Mouse (Mus musculus): ENCODE results near the gene Egfl8. TPM values are rescaled to one million over a fixed set of nuclear protein-coding genes. Genes with fewer than 3 reads are reported as not detected.

The Egfl8 gene
- polyA plus RNA-seq, 1 experiment from 2014 or later, result 6.1 TPM

DNA sequence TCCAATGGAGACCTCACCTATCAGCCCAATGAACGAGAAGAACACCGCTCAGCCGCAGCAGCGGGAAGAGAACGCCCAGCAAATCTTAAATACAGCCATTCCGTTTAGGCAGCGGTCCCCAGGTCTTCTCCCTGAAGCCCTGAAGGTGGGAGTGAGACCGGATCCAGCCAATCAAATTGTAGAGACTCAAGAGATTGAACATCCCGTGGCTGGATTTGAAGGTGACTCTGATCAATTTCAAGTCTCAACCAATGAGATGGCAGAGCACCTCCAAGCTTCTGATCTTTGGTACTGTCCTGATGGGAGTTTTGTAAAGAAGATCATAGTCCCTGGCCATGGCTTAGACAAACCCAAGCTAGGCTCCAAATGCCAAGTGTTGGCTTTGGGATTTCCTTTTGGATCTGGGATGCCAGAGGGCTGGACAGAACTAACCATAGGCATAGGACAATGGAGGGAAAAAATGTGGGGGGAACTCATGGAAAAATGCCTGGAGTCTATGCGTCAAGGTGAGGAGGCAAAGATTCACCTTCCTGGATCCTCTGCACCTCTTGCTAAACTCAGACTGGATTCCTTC is 29.6 kb upstream of the Egfl8 start:
- no peaks in the 10 kb centered on the region for H3K9me3 ChIP-seq (replicated peaks; ENCODE audit: control insufficient read depth, low read length, poor library complexity, severe bottlenecking)
- H3K27me3 ChIP-seq (ENCODE audit: control insufficient read depth, insufficient read depth, low read depth, low read length), result no peaks in the 10 kb centered on the region
- H3K4me3 ChIP-seq (ENCODE audit: low read depth, low read length), result peak overlapping the region; percentile 62
- ATAC-seq, result no peak
- peak overlapping the region; percentile 70 for H3K4me2 ChIP-seq (ENCODE audit: low read length)
- whole genome bisulfite sequencing, result 50% methylated on average over 10 of the region's 10 CpGs
- H3K36me3 ChIP-seq (ENCODE audit: control insufficient read depth, insufficient read depth, low read length), result peaks cover 13% of the 10 kb centered on the region
- peak overlapping the region; percentile 76; the same call in 1 of the 2 replicates for H3K27ac ChIP-seq (ENCODE audit: low read length)
- peaks cover 29% of the 10 kb centered on the region for H3K4me1 ChIP-seq (ENCODE audit: control insufficient read depth, insufficient read depth, low read length)
- peak overlapping the region; percentile 70 for H3K9ac ChIP-seq (ENCODE audit: low read depth, low read length)

DNA sequence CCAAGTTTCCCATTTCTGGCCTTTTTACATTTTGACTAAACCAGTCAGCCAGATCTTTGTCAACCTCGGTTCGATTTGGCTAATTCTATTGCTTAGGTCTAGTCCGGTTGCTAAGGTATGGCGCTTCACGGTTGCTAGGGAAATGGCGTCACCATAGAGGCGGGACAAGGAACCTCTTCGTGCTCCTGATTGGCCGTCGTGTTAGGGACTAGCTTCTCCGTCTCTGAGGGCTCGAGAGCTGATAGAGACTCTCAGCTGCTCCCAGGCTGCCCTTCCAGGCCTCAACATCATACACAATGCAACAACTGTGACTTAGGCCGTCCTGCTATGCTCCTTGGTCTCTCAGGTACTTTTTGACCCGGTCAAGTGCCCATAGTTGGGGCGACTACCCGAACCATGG is 28.8 kb upstream of the Egfl8 start, which contains the start of gene Fkbpl:
Gene Fkbpl (plus strand): TSS at position 157 of the 400 bp plus-strand sequence.
- peak; percentile 77 for ATAC-seq
- peaks cover 29% of the 10 kb centered on the region for H3K4me1 ChIP-seq (ENCODE audit: control insufficient read depth, insufficient read depth, low read length)
- under 1% methylated on average over 16 of the region's 16 CpGs for WGBS

GRCm38 (mm10) chr17:34643944-34644343 is 28.2 kb upstream of the Egfl8 start:
- H3K27me3 ChIP-seq (ENCODE audit: control insufficient read depth, insufficient read depth, low read depth, low read length), result no peaks in the 10 kb centered on the region
- H3K4me2 ChIP-seq (ENCODE audit: low read length), result no peak overlapping the region; the same call in 1 of the 2 replicates
- no peak overlapping the region for H3K9ac ChIP-seq (ENCODE audit: low read depth, low read length)
- no peak overlapping the region for H3K4me3 ChIP-seq (ENCODE audit: low read depth, low read length)
- no peak for ATAC-seq
- peaks cover 29% of the 10 kb centered on the region for H3K4me1 ChIP-seq (ENCODE audit: control insufficient read depth, insufficient read depth, low read length)
- WGBS, result 85% methylated on average over 10 of the region's 10 CpGs
- H3K27ac ChIP-seq (ENCODE audit: low read length), result peak overlapping the region; percentile 51
- no peaks in the 10 kb centered on the region for H3K9me3 ChIP-seq (replicated peaks; ENCODE audit: control insufficient read depth, low read length, poor library complexity, severe bottlenecking)
- peaks cover under 1% of the 10 kb centered on the region; the same call in 1 of the 2 replicates for H3K36me3 ChIP-seq (ENCODE audit: control insufficient read depth, insufficient read depth, low read length)

More for the DNA sequence above, 28.8 kb upstream of the Egfl8 start, which contains the start of gene Fkbpl:
- H3K27me3 ChIP-seq (ENCODE audit: control insufficient read depth, insufficient read depth, low read depth, low read length), result no peaks in the 10 kb centered on the region
- peak within 1 kb of the TSS; percentile 76 for H3K27ac ChIP-seq (ENCODE audit: low read length)
- H3K9me3 ChIP-seq (replicated peaks; ENCODE audit: control insufficient read depth, low read length, poor library complexity, severe bottlenecking), result no peaks in the 10 kb centered on the region
- H3K36me3 ChIP-seq (ENCODE audit: control insufficient read depth, insufficient read depth, low read length), result peaks cover 6% of the 10 kb centered on the region
- H3K9ac ChIP-seq (ENCODE audit: low read depth, low read length), result peak within 1 kb of the TSS; percentile 70
- peak within 1 kb of the TSS; percentile 62 for H3K4me3 ChIP-seq (ENCODE audit: low read depth, low read length)
- H3K4me2 ChIP-seq (ENCODE audit: low read length), result peak within 1 kb of the TSS; percentile 70

- no peak for ATAC-seq
- WGBS, result 93% methylated on average over 4 of the region's 4 CpGs
- Histone ChIP-seq H3K36me3 (ENCODE audit: control insufficient read depth, insufficient read depth, low read length) (no peaks in the 10 kb centered on the region), H3K9me3 (replicated peaks; ENCODE audit: control insufficient read depth, low read length, poor library complexity, severe bottlenecking) (no peaks in the 10 kb centered on the region), H3K27ac (ENCODE audit: low read length) (no peak overlapping the region), H3K4me2 (ENCODE audit: low read length) (no peak overlapping the region), H3K4me1 (ENCODE audit: control insufficient read depth, insufficient read depth, low read length) (peaks cover 26% of the 10 kb centered on the region), H3K9ac (ENCODE audit: low read depth, low read length) (no peak overlapping the region), H3K4me3 (ENCODE audit: low read depth, low read length) (no peak overlapping the region), H3K27me3 (ENCODE audit: control insufficient read depth, insufficient read depth, low read depth, low read length) (no peaks in the 10 kb centered on the region)
Observed at GRCm38 (mm10) chr17:34643379-34643778, 27.6 kb upstream of the Egfl8 start.

- H3K9ac ChIP-seq (ENCODE audit: low read depth, low read length), result no peak overlapping the region
- H3K9me3 ChIP-seq (replicated peaks; ENCODE audit: control insufficient read depth, low read length, poor library complexity, severe bottlenecking), result no peaks in the 10 kb centered on the region
- peaks cover 2% of the 10 kb centered on the region; the same call in 1 of the 2 replicates for H3K27me3 ChIP-seq (ENCODE audit: control insufficient read depth, insufficient read depth, low read depth, low read length)
- WGBS, result 92% methylated on average over 3 of the region's 3 CpGs
- no peak overlapping the region for H3K4me3 ChIP-seq (ENCODE audit: low read depth, low read length)
- ATAC-seq, result no peak
- no peaks in the 10 kb centered on the region for H3K36me3 ChIP-seq (ENCODE audit: control insufficient read depth, insufficient read depth, low read length)
- H3K27ac ChIP-seq (ENCODE audit: low read length), result no peak overlapping the region
- peaks cover 19% of the 10 kb centered on the region for H3K4me1 ChIP-seq (ENCODE audit: control insufficient read depth, insufficient read depth, low read length)
- no peak overlapping the region for H3K4me2 ChIP-seq (ENCODE audit: low read length)
Observed at GRCm38 (mm10) chr17:34641945-34642344, 26.2 kb upstream of the Egfl8 start.

DNA sequence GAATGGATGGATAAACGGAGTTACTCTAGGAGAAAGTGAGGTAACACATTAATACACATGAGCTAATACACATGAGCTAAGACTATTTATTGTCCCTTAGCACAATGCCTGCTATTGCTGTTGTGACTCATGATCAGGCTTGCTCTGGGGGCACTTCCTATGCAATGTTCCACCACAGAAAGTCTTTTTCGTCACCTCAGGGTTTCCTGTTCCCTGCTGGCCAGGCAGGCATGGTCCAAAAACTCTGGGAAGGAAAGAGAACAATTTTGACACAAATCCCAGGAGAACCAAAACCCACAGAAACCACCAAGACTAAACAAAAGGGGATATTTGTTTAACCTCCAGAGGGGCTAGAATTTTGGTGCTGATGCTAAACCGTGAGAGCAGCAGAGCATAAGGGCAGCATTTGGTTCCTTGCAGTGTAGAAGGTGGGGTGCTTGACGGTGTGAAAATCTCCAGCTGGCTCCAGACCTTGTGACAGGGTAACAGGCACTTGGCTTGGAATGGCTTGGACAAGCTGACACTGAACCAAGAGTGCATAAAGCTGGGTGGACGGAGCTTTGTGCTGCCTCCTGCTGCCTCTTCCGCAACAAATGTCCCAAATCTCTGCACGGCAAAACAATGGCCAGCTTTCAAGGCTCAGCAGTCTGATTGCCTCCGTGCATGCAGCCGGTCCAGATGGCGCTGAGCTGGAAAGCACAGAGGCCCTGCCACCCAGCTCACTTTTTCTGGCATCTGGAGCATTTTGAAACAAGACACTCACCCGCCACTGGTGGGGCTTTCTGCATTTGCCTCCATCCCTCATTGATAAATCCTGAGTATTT is 25.2 kb upstream of the Egfl8 start:
- no peak for ATAC-seq
- Histone ChIP-seq H3K27ac (ENCODE audit: low read length) (peak overlapping the region; percentile 69), H3K9ac (ENCODE audit: low read depth, low read length) (0 out of 2 replicates have a peak overlapping the region, but pooled peaks have one; percentile 28), H3K4me1 (ENCODE audit: control insufficient read depth, insufficient read depth, low read length) (peaks cover 11% of the 10 kb centered on the region), H3K27me3 (ENCODE audit: control insufficient read depth, insufficient read depth, low read depth, low read length) (peaks cover 2% of the 10 kb centered on the region; the same call in 1 of the 2 replicates), H3K36me3 (ENCODE audit: control insufficient read depth, insufficient read depth, low read length) (no peaks in the 10 kb centered on the region), H3K9me3 (replicated peaks; ENCODE audit: control insufficient read depth, low read length, poor library complexity, severe bottlenecking) (no peaks in the 10 kb centered on the region), H3K4me2 (ENCODE audit: low read length) (no peak overlapping the region), H3K4me3 (ENCODE audit: low read depth, low read length) (no peak overlapping the region)
- WGBS, result 10% methylated on average over 11 of the region's 11 CpGs

DNA sequence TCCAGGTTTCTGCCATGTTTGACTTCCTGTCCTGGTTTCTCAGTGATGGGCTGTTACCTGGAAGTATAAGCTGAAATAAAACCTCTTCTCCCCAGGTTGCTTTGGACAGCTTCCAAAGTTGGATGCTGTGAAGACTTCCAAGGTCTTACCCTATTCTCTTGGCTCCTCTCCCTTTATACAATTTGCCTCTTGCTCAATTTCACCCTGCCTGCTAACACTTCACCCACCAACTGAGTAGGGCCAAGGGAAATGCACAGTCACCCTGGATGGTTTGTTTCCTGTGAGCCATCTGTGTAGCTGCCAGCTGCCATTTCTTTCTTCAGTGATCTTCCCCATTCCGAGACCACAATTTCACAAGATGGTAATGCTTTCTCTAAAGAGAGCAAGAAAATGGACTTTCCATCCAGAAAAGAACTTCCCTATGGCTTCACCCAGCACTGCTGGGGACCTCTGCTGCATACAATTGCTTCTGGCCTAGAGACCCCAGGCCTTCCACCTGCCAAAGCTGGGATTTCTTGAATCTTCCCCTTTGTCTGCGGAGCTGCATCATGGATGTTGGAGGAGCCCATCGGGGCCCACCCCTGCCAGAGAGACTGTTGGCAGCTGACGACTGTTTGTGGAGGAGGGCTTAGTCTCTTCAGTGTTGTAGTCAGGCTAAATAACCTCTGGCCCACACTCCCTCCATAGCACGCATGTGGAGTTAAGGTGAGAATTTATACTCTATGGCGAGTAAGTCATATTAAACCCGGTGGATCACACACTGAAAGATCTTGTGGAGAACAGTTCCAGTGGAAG is 23.9 kb upstream of the Egfl8 start:
- H3K4me2 ChIP-seq (ENCODE audit: low read length), result no peak overlapping the region
- H3K36me3 ChIP-seq (ENCODE audit: control insufficient read depth, insufficient read depth, low read length), result no peaks in the 10 kb centered on the region
- H3K27me3 ChIP-seq (ENCODE audit: control insufficient read depth, insufficient read depth, low read depth, low read length), result peaks cover 4% of the 10 kb centered on the region; the same call in 1 of the 2 replicates
- no peak for ATAC-seq
- H3K9ac ChIP-seq (ENCODE audit: low read depth, low read length), result 0 out of 2 replicates have a peak overlapping the region, but pooled peaks have one; percentile 8
- WGBS, result 85% methylated on average over 7 of the region's 7 CpGs
- no peak overlapping the region for H3K27ac ChIP-seq (ENCODE audit: low read length)
- H3K9me3 ChIP-seq (replicated peaks; ENCODE audit: control insufficient read depth, low read length, poor library complexity, severe bottlenecking), result no peaks in the 10 kb centered on the region
- H3K4me3 ChIP-seq (ENCODE audit: low read depth, low read length), result no peak overlapping the region
- H3K4me1 ChIP-seq (ENCODE audit: control insufficient read depth, insufficient read depth, low read length), result peaks cover 3% of the 10 kb centered on the region; the same call in 1 of the 2 replicates

DNA sequence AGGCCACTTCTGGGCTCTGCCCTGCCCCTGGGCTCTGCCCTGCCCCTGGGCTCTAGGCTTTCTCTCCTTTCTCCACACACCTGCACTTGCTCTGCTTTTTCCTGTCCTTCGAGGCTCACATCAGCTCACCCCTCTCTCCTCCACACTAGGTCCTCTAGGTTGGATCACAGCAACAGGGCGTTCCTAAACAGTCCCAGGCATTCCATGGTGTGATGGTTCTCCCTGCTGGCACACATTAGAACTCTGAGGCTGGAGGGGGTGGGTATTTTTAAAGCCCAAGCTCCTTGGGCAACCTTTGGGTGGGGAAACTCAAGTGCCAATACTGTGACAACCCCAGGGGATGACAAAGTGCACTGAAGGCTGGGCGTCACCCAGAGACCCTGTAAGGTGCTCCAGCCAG is 21.7 kb upstream of the Egfl8 start:
- 75% methylated on average over 3 of the region's 3 CpGs for WGBS
- Histone ChIP-seq H3K4me3 (ENCODE audit: low read depth, low read length) (no peak overlapping the region), H3K27ac (ENCODE audit: low read length) (no peak overlapping the region), H3K4me2 (ENCODE audit: low read length) (no peak overlapping the region), H3K9ac (ENCODE audit: low read depth, low read length) (no peak overlapping the region), H3K36me3 (ENCODE audit: control insufficient read depth, insufficient read depth, low read length) (no peaks in the 10 kb centered on the region), H3K9me3 (replicated peaks; ENCODE audit: control insufficient read depth, low read length, poor library complexity, severe bottlenecking) (no peaks in the 10 kb centered on the region), H3K4me1 (ENCODE audit: control insufficient read depth, insufficient read depth, low read length) (no peaks in the 10 kb centered on the region), H3K27me3 (ENCODE audit: control insufficient read depth, insufficient read depth, low read depth, low read length) (peaks cover 4% of the 10 kb centered on the region; the same call in 1 of the 2 replicates)
- no peak for ATAC-seq
